Mouse (Mus musculus) bone marrow macrophage, adult 2 months (primary cell): ENCODE results near the gene Msi2.

Experiments used
- CTCF ChIP-seq: IDR thresholded peaks from 2 replicates; pipeline ENCODE4 v1.5.1; 2012; ENCODE audit warnings: low read depth, mild to moderate bottlenecking, low read length, moderate library complexity
- POLR2A ChIP-seq: IDR thresholded peaks from 2 replicates; pipeline ENCODE4 v1.6.1; 2012; ENCODE audit warnings: mild to moderate bottlenecking, low read depth, low read length, borderline replicate concordance

- TF ChIP-seq POLR2A (no peak), CTCF (no peak)
Observed at GRCm38 (mm10) chr11:88557116-88557768, 161.1 kb downstream of the Msi2 start.
